Mouse (Mus musculus): ENCODE results near the gene Dsel. TPM values are rescaled to one million over a fixed set of nuclear protein-coding genes. Genes with fewer than 3 reads are reported as not detected.

Gene Dsel
- 10 to 100 TPM in 11 of 26 experiments, 1 to 10 TPM in 15; 3.9 to 25.1 (median 8.8) TPM for total RNA-seq (2018; cell fraction: chromatin; rRNA removed)
- total RNA-seq (2018; cell fraction: cytosol; rRNA removed): 10 to 100 TPM in 3 of 26 experiments, 1 to 10 TPM in 23; 4.8 to 14.1 (median 7.6) TPM
- 10 to 100 TPM in 21 of 26 experiments, 1 to 10 TPM in 5; 8.5 to 35.0 (median 13.4) TPM for total RNA-seq (2018; cell fraction: nucleus; rRNA removed)
- polyA plus RNA-seq (2018): 2.8 to 5.5 TPM (median 4.8 TPM) in 3 replicates

GRCm38 (mm10) chr1:111864779-111865165 is at the start of gene Dsel:
Gene Dsel (minus strand): TSS chr1:111864918.
- Histone ChIP-seq H3K36me3 (ENCODE audit: inconsistent target) (no peaks in the 10 kb centered on the region), H3K4me3 (ENCODE audit: inconsistent target) (peak within 1 kb of the TSS; percentile 47), H3K27ac (no peak within 1 kb of the TSS), H3K79me2 (ENCODE audit: inconsistent target) (no peaks in the 10 kb centered on the region)
- 2% methylated on average over 33 of the region's 33 CpGs for WGBS (ENCODE audit: missing documents)

GRCm38 (mm10) chr1:111911424-111911823 is 46.7 kb upstream of the Dsel start:
- 77% methylated on average over 1 of the region's 1 CpGs for WGBS (ENCODE audit: missing documents)
- no peak overlapping the region for H3K27ac ChIP-seq
- no peaks in the 10 kb centered on the region for H3K36me3 ChIP-seq (ENCODE audit: inconsistent target)
- H3K79me2 ChIP-seq (ENCODE audit: inconsistent target): no peaks in the 10 kb centered on the region
- H3K4me3 ChIP-seq (ENCODE audit: inconsistent target): no peak overlapping the region

- 94% methylated on average over 3 of the region's 3 CpGs for WGBS (ENCODE audit: missing documents)
- H3K4me3 ChIP-seq (ENCODE audit: inconsistent target): no peak overlapping the region
- no peak overlapping the region for H3K27ac ChIP-seq
- no peaks in the 10 kb centered on the region for H3K79me2 ChIP-seq (ENCODE audit: inconsistent target)
- H3K36me3 ChIP-seq (ENCODE audit: inconsistent target): no peaks in the 10 kb centered on the region
Observed at GRCm38 (mm10) chr1:111883336-111883735, 18.6 kb upstream of the Dsel start.

- H3K4me3 ChIP-seq (ENCODE audit: inconsistent target): no peak overlapping the region
Observed at GRCm38 (mm10) chr1:111875784-111876183, 11.1 kb upstream of the Dsel start.

GRCm38 (mm10) chr1:111873196-111873595 is 8.5 kb upstream of the Dsel start:
- Histone ChIP-seq H3K79me2 (ENCODE audit: inconsistent target) (no peaks in the 10 kb centered on the region), H3K36me3 (ENCODE audit: inconsistent target) (no peaks in the 10 kb centered on the region), H3K27ac (no peak overlapping the region), H3K4me3 (ENCODE audit: inconsistent target) (no peak overlapping the region)

More at GRCm38 (mm10) chr1:111875784-111876183, 11.1 kb upstream of the Dsel start:
- H3K79me2 ChIP-seq (ENCODE audit: inconsistent target): no peaks in the 10 kb centered on the region
- H3K36me3 ChIP-seq (ENCODE audit: inconsistent target): no peaks in the 10 kb centered on the region
- H3K27ac ChIP-seq: no peak overlapping the region

GRCm38 (mm10) chr1:111865467-111865866 is 749 bp upstream of the Dsel start:
- Histone ChIP-seq H3K36me3 (ENCODE audit: inconsistent target) (no peaks in the 10 kb centered on the region), H3K4me3 (ENCODE audit: inconsistent target) (no peak overlapping the region), H3K79me2 (ENCODE audit: inconsistent target) (no peaks in the 10 kb centered on the region), H3K27ac (no peak overlapping the region)
- 75% methylated on average over 2 of the region's 2 CpGs for WGBS (ENCODE audit: missing documents)

GRCm38 (mm10) chr1:111864063-111864778 is 497 bp downstream of the Dsel start:
- no peaks in the 10 kb centered on the region for H3K79me2 ChIP-seq (ENCODE audit: inconsistent target)
- H3K27ac ChIP-seq: no peak overlapping the region
- WGBS (ENCODE audit: missing documents): 1% methylated on average over 40 of the region's 41 CpGs
- peak overlapping the region; percentile 47 for H3K4me3 ChIP-seq (ENCODE audit: inconsistent target)
- H3K36me3 ChIP-seq (ENCODE audit: inconsistent target): no peaks in the 10 kb centered on the region

GRCm38 (mm10) chr1:111857852-111858251 is 6.9 kb downstream of the Dsel start:
- WGBS (ENCODE audit: missing documents): 93% methylated on average over 1 of the region's 1 CpGs
- no peaks in the 10 kb centered on the region for H3K79me2 ChIP-seq (ENCODE audit: inconsistent target)
- H3K27ac ChIP-seq: no peak overlapping the region
- no peaks in the 10 kb centered on the region for H3K36me3 ChIP-seq (ENCODE audit: inconsistent target)
- H3K4me3 ChIP-seq (ENCODE audit: inconsistent target): no peak overlapping the region

- H3K4me3 ChIP-seq (ENCODE audit: inconsistent target): no peak overlapping the region
- 91% methylated on average over 8 of the region's 8 CpGs for WGBS (ENCODE audit: missing documents)
Observed at GRCm38 (mm10) chr1:111852439-111852838, 12.3 kb downstream of the Dsel start.

GRCm38 (mm10) chr1:111833583-111834225 is 31.0 kb downstream of the Dsel start:
- 77% methylated on average over 2 of the region's 2 CpGs for WGBS (ENCODE audit: missing documents)
- Histone ChIP-seq H3K79me2 (ENCODE audit: inconsistent target) (no peaks in the 10 kb centered on the region), H3K36me3 (ENCODE audit: inconsistent target) (no peaks in the 10 kb centered on the region), H3K27ac (no peak overlapping the region), H3K4me3 (ENCODE audit: inconsistent target) (no peak overlapping the region)

More at GRCm38 (mm10) chr1:111852439-111852838, 12.3 kb downstream of the Dsel start:
- no peaks in the 10 kb centered on the region for H3K79me2 ChIP-seq (ENCODE audit: inconsistent target)
- H3K36me3 ChIP-seq (ENCODE audit: inconsistent target): no peaks in the 10 kb centered on the region
- no peak overlapping the region for H3K27ac ChIP-seq
